Mouse (Mus musculus): ENCODE measurements around the gene Ccdc7b.
"Not testable (repeated sequence)": the region's sequence is repeated elsewhere in the genome, so short reads cannot be mapped to it uniquely, and the experiment has no call there.

Ccdc7b gene

GRCm38 (mm10) chr8:129066834-129067233 is at the start of gene Ccdc7b:
Ccdc7b (plus strand) TSS chr8:129067134.
- not testable (repeated sequence) for DNase-seq

DNA sequence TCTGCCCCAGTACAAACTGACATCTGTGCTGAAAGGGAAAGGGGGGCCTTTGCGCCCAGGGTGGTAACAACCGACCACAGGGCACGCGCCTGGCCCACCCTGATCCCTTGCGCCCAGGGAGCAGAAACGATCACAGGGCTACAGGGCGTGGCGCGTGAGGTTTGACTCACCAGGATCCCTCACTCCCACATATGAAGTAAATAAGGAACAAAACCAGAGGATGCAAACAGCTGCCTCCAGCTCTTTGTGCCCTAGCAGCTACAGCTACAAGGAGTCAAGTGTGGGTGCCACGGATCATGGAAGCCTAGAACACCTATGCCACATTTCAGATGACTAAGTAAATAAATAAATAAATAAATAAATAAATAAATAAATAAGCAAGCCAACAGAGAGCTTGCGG is 1.5 kb upstream of the Ccdc7b start, which contains the start of gene Ccdc7a:
Ccdc7a (minus strand) TSS at position 101 of the 400 bp plus-strand sequence.
- DNase-seq, result not testable (repeated sequence)

GRCm38 (mm10) chr8:129115761-129116160 is 48.8 kb downstream of the Ccdc7b start:
- not testable (repeated sequence) for DNase-seq

DNA sequence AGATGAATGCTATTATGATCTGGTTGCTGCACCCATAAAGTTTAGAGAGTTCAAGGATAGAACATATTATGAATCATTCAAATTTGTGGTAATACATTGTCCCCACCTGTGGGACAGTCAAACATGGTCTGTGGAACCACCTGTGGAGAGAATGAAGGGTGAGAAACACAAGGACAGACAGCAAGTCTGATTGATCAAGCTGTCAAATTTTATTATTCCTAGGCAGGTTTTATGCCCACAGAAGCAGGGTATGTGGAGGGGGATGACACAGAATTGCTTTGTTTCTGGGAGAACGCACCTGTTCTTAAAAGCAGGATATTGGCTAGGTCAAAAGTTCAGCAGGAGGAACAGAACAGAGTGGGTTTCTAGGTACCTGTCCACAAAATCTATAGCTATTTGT is 64.6 kb downstream of the Ccdc7b start, which contains the start of gene Gm10999:
Gm10999 (minus strand) TSS at position 101 of the 400 bp plus-strand sequence.
- no peak for DNase-seq

DNA sequence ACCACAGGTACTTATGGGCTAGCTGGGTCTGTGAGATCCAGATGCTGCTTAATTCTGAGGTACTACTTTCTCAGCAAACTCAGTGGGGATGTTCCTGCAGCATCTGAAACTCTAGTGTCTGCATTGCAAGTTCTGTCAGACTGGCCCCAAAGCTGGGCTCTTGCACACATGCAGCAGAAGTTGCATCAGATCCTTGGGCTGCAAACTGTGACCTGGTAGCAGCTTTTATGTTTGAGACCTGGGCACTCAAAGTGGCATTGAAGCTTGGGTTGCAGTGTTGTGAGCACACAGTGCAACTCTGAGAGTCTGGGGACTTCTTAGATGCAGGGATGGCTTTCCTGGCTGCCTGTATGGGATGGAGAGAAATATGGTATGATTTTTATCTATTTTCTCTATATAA is 66.5 kb downstream of the Ccdc7b start:
- no peak for DNase-seq

Measured in lung, adult 18-20 months (tissue).